Mouse (Mus musculus): ENCODE results near the gene Mtif3. TPM values are rescaled to one million over a fixed set of nuclear protein-coding genes. Genes with fewer than 3 reads are reported as not detected.

Mtif3 gene
- polyA plus RNA-seq, 1 experiment from 2014 or later: 30.0 TPM

Other genes starting within 250 kb of the Mtif3 start
- 11.2 and 13.1 TPM in 2 replicates for gene Usp12, start 168.8 kb downstream of the Mtif3 start, polyA plus RNA-seq (2014; fragmentation: Nextera tagmentation; extraction: Ambion mirVana)
- 410 and 413 TPM in 2 replicates for gene Rpl21, start 130.9 kb downstream of the Mtif3 start, polyA plus RNA-seq (2014; fragmentation: Nextera tagmentation; extraction: Ambion mirVana)
- gene Rasl11a, start 118.7 kb downstream of the Mtif3 start, polyA plus RNA-seq (2014; fragmentation: Nextera tagmentation; extraction: Ambion mirVana): 6.9 and 8.2 TPM in 2 replicates
- gene Gtf3a, start 15.1 kb downstream of the Mtif3 start, polyA plus RNA-seq (2014; fragmentation: Nextera tagmentation; extraction: Ambion mirVana): 102 and 110 TPM in 2 replicates
- 4.1 and 5.2 TPM in 2 replicates for gene Lnx2, start 112.8 kb upstream of the Mtif3 start, polyA plus RNA-seq (2014; fragmentation: Nextera tagmentation; extraction: Ambion mirVana)
- gene Polr1d, start 113.2 kb upstream of the Mtif3 start, polyA plus RNA-seq (2014; fragmentation: Nextera tagmentation; extraction: Ambion mirVana): 102 and 107 TPM in 2 replicates
- 5.7 and 8.6 TPM in 2 replicates for gene Gsx1, start 224.9 kb upstream of the Mtif3 start, polyA plus RNA-seq (2014; fragmentation: Nextera tagmentation; extraction: Ambion mirVana)